Mouse (Mus musculus) E14TG2a.4 (cell line): ENCODE measurements around the gene Vcpkmt.

Experiments used
- CTCF ChIP-seq: conservative IDR thresholded peaks from 2 replicates; pipeline ENCODE4 v1.5.1; 2014; ENCODE audit warnings: low read length
- NANOG ChIP-seq: IDR thresholded peaks from 2 replicates; pipeline ENCODE4 v1.6.1; 2014; ENCODE audit warnings: borderline replicate concordance, low read length, mixed read lengths
- POU5F1 ChIP-seq: IDR thresholded peaks from 2 replicates; pipeline ENCODE4 v1.6.1; 2014; ENCODE audit warnings: low read length, borderline replicate concordance

- TF ChIP-seq CTCF (no peak), POU5F1 (no peak), NANOG (no peak)
These were observed 44.4 kb downstream of the Vcpkmt start for GRCm38 (mm10) chr12:69538362-69538950.
